Mouse (Mus musculus): ENCODE results near the gene Gjb5. TPM values are rescaled to one million over a fixed set of nuclear protein-coding genes. Genes with fewer than 3 reads are reported as not detected.

Gjb5 gene
- polyA plus RNA-seq, 1 experiment, result 0.17 TPM

DNA sequence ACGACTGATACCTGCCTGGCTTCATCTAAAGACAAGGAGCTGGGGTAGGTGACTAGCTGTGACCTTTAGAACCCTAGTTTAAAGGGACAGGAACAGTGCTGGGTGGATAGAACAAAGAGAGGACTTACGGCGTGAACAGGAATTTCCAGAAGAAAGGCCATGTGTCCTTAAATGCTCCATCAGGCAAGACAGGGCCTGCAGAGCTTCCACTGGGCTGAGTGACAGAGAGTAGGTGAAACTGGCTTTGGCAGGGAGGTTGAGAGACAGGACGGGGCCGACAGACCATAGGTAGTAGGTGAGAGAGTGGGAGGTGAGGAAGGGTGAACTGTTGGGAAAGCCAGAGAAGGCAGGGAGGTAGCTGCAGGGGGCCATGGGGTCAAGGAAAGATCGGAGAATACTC lies 16.6 kb downstream of the Gjb5 start:
- Histone ChIP-seq H3K36me3 (ENCODE audit: control insufficient read depth, insufficient read depth) (no peaks in the 10 kb centered on the region), H3ac (ENCODE audit: control insufficient read depth, insufficient read length) (no peak overlapping the region), H3K27me3 (ENCODE audit: control insufficient read depth, insufficient read depth, insufficient read length) (no peaks in the 10 kb centered on the region), H3K4me3 (no peak overlapping the region), H3K79me2 (ENCODE audit: control insufficient read depth, insufficient read depth) (no peaks in the 10 kb centered on the region), H3K4me2 (ENCODE audit: low read depth) (no peak overlapping the region)
- TF ChIP-seq MYOD1 (IDR thresholded peaks at IDR 0.05; ENCODE audit: control insufficient read depth in 1 of 3, insufficient read length in 2 of 3, low read depth in 2 of 3), result no peak
- no peak for TF ChIP-seq TCF3 (IDR thresholded peaks at IDR 0.05; ENCODE audit: insufficient read length, low read depth)
- no peak for TF ChIP-seq SRF (IDR thresholded peaks at IDR 0.05; ENCODE audit: control insufficient read depth, insufficient read length, low read depth)
- no peak for TF ChIP-seq POLR2A (IDR thresholded peaks at IDR 0.05; ENCODE audit: insufficient read length, low read depth)
- TF ChIP-seq MYOG (IDR thresholded peaks at IDR 0.05; ENCODE audit: control insufficient read depth in 1 of 3, insufficient read depth in 1 of 3, insufficient read length in 2 of 3, low read depth in 2 of 3), result no peak
- TF ChIP-seq REST (IDR thresholded peaks at IDR 0.05; ENCODE audit: insufficient read depth, insufficient read length), result no peak
- no peak for TF ChIP-seq USF1 (IDR thresholded peaks at IDR 0.05; ENCODE audit: low read depth)

DNA sequence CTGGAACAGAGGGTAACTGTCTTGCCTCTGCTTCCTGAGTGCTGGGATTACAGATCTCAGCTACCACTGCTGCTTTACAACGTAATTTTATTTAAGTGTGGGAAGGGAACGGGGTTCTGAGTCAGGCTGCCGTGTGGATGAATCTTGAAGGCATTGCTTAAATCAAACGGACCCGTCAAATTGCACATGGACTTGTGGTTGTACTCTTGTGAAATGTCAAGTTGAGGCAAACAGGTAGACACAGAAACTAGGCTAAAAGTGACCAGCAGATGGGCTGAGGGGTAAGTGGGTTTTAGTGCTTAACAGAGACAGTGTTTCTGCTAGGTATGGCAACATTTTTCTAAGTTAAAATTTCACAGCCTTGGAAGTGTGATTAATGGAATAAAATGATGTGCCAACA lies 20.3 kb downstream of the Gjb5 start:
- H3K4me3 ChIP-seq, result no peak overlapping the region
- no peaks in the 10 kb centered on the region for H3K36me3 ChIP-seq (ENCODE audit: control insufficient read depth, insufficient read depth)
- no peaks in the 10 kb centered on the region for H3K27me3 ChIP-seq (ENCODE audit: control insufficient read depth, insufficient read depth, insufficient read length)
- H3K4me2 ChIP-seq (ENCODE audit: low read depth), result no peak overlapping the region
- no peaks in the 10 kb centered on the region for H3K79me2 ChIP-seq (ENCODE audit: control insufficient read depth, insufficient read depth)
- TF ChIP-seq SRF (IDR thresholded peaks at IDR 0.05; ENCODE audit: control insufficient read depth, insufficient read length, low read depth) (no peak), TCF12 (IDR thresholded peaks at IDR 0.05; ENCODE audit: insufficient read depth, poor library complexity, severe bottlenecking) (no peak), REST (IDR thresholded peaks at IDR 0.05; ENCODE audit: insufficient read depth, insufficient read length) (no peak), POLR2A (IDR thresholded peaks at IDR 0.05; ENCODE audit: insufficient read length, low read depth) (no peak), TCF3 (IDR thresholded peaks at IDR 0.05; ENCODE audit: insufficient read length, low read depth) (no peak), MYOD1 (IDR thresholded peaks at IDR 0.05; ENCODE audit: control insufficient read depth in 1 of 3, insufficient read length in 2 of 3, low read depth in 2 of 3) (no peak), CEBPB (IDR thresholded peaks at IDR 0.05; ENCODE audit: insufficient read depth, poor library complexity, severe bottlenecking) (no peak), MAX (IDR thresholded peaks at IDR 0.05; ENCODE audit: low read depth) (no peak), POLR2AphosphoS2 (IDR thresholded peaks at IDR 0.05; ENCODE audit: insufficient read length, low read depth) (no peak), MYOG (IDR thresholded peaks at IDR 0.05; ENCODE audit: control insufficient read depth in 1 of 3, insufficient read depth in 1 of 3, insufficient read length in 2 of 3, low read depth in 2 of 3) (no peak), USF1 (IDR thresholded peaks at IDR 0.05; ENCODE audit: low read depth) (no peak), E2F4 (IDR thresholded peaks at IDR 0.05; ENCODE audit: insufficient read depth) (no peak)
- H3ac ChIP-seq (ENCODE audit: control insufficient read depth, insufficient read length), result no peak overlapping the region

DNA sequence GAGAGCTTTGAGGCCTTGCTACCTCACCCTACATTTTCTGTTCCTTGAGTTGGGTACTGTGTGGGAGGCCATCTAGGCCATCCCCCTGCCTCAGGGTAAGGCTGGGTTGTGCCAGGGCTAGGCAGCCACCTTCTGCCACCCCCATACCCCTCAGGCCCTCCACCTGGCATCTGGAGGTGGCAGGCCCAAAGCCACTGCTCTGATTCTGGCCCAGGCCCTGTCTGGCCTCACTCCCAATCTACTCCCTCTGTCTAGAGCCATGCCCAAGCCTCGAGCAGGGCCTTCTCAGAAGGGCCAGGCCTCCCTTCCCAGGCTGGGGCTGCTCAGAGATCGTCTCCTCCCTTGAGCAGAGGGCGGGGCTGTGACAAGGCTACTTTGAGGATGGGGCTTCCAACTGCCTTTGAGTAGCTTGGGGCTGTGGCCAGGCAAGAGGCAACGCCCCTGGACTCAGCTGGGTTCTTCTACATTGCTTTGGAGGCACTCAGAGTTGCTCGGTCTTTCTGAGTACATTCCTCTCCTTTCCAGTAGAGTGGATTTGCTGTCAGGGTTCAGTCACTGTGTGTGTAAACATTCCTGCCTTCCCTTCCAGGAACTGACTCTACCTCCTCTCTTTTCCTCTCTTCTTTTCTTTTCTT lies 23.0 kb downstream of the Gjb5 start:
- Histone ChIP-seq H3K79me2 (ENCODE audit: control insufficient read depth, insufficient read depth) (no peaks in the 10 kb centered on the region), H3K4me3 (no peak overlapping the region), H3K27me3 (ENCODE audit: control insufficient read depth, insufficient read depth, insufficient read length) (no peaks in the 10 kb centered on the region), H3K4me2 (ENCODE audit: low read depth) (no peak overlapping the region), H3K36me3 (ENCODE audit: control insufficient read depth, insufficient read depth) (no peaks in the 10 kb centered on the region), H3ac (ENCODE audit: control insufficient read depth, insufficient read length) (no peak overlapping the region)
- no peak for TF ChIP-seq E2F4 (IDR thresholded peaks at IDR 0.05; ENCODE audit: insufficient read depth)
- TF ChIP-seq CEBPB (IDR thresholded peaks at IDR 0.05; ENCODE audit: insufficient read depth, poor library complexity, severe bottlenecking), result no peak
- TF ChIP-seq TCF3 (IDR thresholded peaks at IDR 0.05; ENCODE audit: insufficient read length, low read depth), result no peak
- TF ChIP-seq POLR2A (IDR thresholded peaks at IDR 0.05; ENCODE audit: insufficient read length, low read depth), result no peak
- TF ChIP-seq TCF12 (IDR thresholded peaks at IDR 0.05; ENCODE audit: insufficient read depth, poor library complexity, severe bottlenecking), result no peak
- TF ChIP-seq SRF (IDR thresholded peaks at IDR 0.05; ENCODE audit: control insufficient read depth, insufficient read length, low read depth), result no peak
- no peak for TF ChIP-seq MYOG (IDR thresholded peaks at IDR 0.05; ENCODE audit: control insufficient read depth in 1 of 3, insufficient read depth in 1 of 3, insufficient read length in 2 of 3, low read depth in 2 of 3)
- TF ChIP-seq USF1 (IDR thresholded peaks at IDR 0.05; ENCODE audit: low read depth), result no peak
- TF ChIP-seq POLR2AphosphoS2 (IDR thresholded peaks at IDR 0.05; ENCODE audit: insufficient read length, low read depth), result no peak
- TF ChIP-seq MAX (IDR thresholded peaks at IDR 0.05; ENCODE audit: low read depth), result no peak

DNA sequence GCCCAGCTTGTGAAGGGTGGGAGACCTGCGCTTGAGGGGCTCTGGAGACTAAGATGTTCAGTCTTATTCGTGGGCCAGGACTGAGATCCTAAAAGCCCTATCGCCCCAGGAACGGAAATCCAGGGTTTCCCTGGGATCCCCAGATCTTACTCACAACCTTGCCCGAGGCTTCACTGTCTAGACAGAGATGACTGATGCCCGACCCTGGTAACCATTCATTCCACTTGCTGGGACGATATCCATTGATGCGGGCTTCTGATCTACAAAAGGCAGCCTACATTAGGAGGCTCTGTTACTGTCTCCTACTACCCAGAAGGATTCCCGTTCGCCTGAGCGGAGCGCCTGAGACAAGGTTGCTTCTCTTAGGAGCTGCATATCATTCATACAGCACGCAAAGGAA lies 26.8 kb downstream of the Gjb5 start:
- Histone ChIP-seq H3ac (ENCODE audit: control insufficient read depth, insufficient read length) (no peak overlapping the region), H3K36me3 (ENCODE audit: control insufficient read depth, insufficient read depth) (no peaks in the 10 kb centered on the region), H3K27me3 (ENCODE audit: control insufficient read depth, insufficient read depth, insufficient read length) (no peaks in the 10 kb centered on the region), H3K4me2 (ENCODE audit: low read depth) (no peak overlapping the region), H3K4me3 (no peak overlapping the region), H3K79me2 (ENCODE audit: control insufficient read depth, insufficient read depth) (no peaks in the 10 kb centered on the region)
- TF ChIP-seq TCF3 (IDR thresholded peaks at IDR 0.05; ENCODE audit: insufficient read length, low read depth) (no peak), USF1 (IDR thresholded peaks at IDR 0.05; ENCODE audit: low read depth) (no peak), CEBPB (IDR thresholded peaks at IDR 0.05; ENCODE audit: insufficient read depth, poor library complexity, severe bottlenecking) (no peak), SRF (IDR thresholded peaks at IDR 0.05; ENCODE audit: control insufficient read depth, insufficient read length, low read depth) (no peak), MAX (IDR thresholded peaks at IDR 0.05; ENCODE audit: low read depth) (no peak), REST (IDR thresholded peaks at IDR 0.05; ENCODE audit: insufficient read depth, insufficient read length) (no peak), POLR2A (IDR thresholded peaks at IDR 0.05; ENCODE audit: insufficient read length, low read depth) (no peak), TCF12 (IDR thresholded peaks at IDR 0.05; ENCODE audit: insufficient read depth, poor library complexity, severe bottlenecking) (no peak), MYOG (IDR thresholded peaks at IDR 0.05; ENCODE audit: control insufficient read depth in 1 of 3, insufficient read depth in 1 of 3, insufficient read length in 2 of 3, low read depth in 2 of 3) (no peak), E2F4 (IDR thresholded peaks at IDR 0.05; ENCODE audit: insufficient read depth) (no peak), POLR2AphosphoS2 (IDR thresholded peaks at IDR 0.05; ENCODE audit: insufficient read length, low read depth) (no peak)

Measured in myocyte (in vitro differentiated cells).